Mouse (Mus musculus): Measurements from ENCODE around the gene Ppdpf.

Ppdpf gene

DNA sequence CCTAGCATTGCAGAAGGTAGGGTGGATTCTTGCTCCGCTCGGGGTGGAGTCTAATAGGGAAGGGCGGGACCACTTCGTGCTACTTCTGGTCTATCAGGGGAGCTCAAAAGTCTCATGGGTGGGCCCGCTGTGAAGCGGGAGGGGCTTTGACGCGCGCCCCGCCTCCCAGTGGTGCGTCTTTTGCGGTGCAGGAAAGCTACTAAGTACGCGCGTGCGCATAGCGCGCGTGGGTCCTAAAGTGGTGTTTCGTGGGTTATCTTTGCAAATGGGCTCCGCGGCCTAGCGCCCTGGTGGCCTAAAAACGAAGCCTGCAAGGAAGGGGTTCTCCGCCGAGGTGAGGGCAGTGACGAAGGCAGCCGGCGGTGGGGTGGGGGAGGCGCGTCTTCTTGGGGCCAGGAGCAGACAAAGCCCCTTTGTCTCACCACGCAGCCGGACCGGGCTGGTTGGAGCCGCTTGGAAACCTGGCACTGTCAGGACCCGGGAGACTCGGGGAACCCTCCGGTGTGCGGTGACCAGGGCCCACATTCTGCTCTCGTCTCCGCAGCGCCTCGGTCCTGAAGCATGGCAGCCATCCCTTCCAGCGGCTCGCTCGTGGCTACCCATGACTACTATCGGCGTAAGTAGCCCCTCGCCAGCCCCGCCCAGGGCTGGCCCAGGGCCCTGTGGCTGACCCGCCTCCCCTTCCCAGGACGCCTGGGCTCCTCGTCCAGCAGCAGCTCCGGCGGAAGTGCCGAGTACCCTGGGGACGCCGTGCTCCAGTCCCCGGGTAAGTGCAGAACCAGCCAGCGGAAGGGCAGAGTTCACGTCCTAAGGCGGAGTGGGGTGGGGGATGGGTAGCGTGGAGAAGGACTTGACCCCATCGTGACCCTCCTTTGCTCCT lies at the start of gene Ppdpf:
Ppdpf (plus strand) TSS at position 127 of the 880 bp plus-strand sequence.
- peak; percentile 98 for DNase-seq (ENCODE audit: low read depth)

DNA sequence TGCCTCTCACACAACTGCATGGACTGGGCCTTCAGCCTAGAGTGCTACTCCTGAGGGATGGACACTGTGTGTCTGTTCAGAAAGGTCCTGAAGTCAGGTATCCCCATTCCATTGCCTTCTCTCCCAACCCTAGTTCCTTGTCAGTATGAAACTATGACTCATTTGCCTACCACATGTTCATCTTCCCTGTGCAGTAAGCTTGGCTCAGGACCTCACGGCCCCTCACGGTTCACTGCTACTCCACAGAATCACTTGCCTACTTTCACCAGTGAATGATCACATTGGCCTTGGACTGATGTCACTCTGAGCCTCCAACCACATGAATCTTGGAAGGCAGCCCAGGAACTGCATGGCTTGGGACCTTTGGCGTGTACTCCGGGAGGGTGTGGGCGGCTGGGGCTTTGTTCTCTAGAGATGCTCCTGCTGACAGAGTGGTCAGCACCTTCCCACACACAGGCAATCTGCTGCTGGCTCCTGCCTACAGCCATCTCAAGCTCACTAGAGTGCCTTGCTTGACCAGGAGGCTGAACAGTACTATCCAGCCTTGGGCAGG lies 47.3 kb upstream of the Ppdpf start:
- DNase-seq (ENCODE audit: low read depth) = no peak

DNA sequence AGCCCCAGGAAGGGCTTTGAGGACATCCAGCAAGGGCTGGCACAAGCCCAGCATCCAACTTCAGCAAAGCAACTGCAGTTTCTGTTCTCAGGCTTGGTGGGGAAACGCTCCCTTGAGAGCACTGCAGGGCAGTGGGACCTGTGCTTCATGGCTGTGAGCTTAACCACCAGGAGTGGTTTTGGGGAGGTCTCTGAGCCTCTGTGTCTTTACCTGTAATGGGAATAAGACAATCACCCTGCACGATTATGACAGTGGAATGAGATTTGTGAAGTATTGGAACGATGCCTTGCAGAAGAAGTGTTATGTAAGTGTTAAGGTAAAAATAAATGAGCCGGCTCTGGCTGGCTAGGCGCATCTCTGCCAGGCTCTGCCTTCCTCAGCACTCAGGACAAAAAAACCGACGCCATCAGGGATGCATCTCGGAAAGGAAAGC lies 44.3 kb upstream of the Ppdpf start:
- DNase-seq (ENCODE audit: low read depth) = no peak

DNA sequence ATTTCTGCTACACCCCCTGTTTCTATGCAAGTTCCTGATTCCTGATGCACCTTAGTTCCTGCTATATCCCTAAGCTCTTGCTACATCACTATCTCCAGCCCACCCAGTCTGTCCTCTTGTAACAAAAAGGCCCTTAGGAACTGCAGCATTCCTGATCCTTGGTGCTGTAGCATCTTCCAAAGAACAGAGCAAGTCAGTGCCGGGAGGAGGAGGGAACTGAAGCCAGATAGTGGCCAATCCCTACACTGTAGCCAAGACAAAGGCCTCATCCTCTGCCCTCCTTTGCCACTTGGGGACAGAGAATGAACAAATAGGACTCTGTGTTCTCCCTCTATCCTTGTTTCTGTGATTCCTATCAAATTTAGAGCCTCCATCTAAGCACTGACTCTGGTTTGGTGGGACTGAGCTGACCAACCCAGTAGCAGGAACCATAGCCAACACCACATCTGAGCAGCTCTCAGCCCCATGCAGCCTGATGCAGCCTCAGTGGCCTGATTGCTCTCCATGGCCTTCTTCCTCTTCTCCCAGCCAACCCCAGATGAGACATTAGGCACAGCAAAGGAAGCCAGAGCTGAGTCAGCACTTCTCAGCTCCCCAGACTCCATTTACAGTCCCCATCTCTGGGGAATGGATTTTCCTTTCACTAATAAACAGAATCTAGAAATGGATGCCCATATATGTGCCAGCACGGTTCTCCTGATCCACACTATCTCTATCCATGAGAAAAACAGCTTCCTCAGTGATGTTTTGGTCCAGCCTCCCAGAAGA lies 43.4 kb upstream of the Ppdpf start:
- no peak for DNase-seq (ENCODE audit: low read depth)

DNA sequence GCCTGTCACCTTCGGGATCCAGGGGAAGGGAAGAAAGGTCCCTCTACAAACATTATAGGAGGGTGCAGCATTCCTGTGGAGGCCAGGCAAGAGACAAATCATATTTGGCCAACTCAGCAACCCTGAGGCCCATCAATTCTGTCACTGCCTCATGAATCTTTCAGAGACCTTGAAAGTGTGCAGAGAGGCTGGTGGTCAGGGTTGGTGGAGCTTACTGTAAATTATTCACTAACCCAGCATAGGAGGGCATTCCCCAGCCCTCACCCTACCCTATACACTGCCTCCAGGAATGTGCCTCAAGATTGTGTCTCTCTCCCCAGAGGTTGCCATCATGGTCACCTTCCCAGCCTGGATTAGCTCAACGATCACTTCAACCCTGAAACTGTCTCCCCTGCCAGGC lies 42.4 kb upstream of the Ppdpf start:
- no peak for DNase-seq (ENCODE audit: low read depth)

DNA sequence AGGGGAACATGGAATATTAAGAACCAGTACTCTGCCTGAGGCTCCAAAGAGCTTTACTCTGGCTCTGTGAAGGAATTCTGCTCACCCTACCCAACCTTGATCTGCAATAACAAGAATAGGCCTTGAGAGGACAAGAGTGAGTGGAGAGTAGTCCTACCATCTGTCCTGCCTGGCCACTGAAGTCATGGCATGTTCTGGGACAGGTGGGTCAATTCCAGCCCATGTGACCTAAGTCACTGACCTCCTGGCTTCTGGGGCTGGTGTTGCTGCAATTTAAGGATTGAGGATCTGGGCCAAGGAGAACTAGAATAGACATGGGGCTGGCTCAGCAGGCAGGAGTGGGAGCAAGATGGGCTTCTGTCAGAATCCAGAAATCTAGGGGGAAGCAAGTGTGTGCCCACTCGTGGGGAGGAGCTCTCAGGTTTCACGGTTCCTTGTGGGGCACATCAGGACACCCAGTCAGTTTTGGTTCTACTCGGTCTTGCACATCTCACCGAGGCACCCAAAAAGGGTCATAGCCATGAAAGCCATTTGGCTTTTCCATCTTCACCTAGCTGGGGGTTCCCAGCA lies 40.0 kb upstream of the Ppdpf start:
- DNase-seq (ENCODE audit: low read depth) = no peak

DNA sequence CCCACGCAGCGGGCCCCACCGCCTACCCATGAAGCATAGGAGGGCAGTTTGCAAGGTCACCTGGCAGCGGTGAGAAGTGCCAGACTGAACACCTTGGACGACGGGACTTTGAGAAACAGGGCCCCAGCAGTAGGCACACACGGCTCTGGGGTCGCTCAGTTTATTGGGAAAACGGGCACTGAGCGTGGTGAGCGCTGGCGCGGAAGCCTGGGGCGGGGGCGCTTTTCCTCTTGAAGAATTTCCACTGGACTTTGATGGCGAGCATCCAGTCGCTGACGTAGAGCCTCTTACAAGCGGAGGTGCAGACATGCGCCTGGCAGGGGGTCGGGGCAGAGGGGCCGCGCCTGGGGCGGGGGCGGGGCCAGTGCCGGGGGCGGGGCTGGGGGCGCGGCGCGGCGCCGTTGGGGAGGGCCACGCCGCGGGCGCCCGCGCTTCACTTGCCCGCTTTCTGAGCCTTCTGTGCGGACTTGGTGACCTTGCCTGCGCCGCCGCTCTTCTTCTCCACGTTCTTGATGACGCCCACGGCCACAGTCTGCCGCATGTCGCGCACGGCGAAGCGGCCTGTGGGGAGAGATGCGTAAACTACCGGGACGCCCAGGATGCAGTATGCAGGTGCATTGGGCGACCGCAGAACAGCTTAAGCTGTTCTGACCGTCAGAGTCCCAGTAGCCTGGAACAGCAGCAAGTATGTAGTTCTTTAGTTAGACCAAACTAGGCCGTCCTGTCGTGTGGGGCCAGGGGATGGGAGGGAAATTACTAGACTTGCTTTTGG lies 39.3 kb upstream of the Ppdpf start:
- peak; percentile 26 for DNase-seq (ENCODE audit: low read depth)

DNA sequence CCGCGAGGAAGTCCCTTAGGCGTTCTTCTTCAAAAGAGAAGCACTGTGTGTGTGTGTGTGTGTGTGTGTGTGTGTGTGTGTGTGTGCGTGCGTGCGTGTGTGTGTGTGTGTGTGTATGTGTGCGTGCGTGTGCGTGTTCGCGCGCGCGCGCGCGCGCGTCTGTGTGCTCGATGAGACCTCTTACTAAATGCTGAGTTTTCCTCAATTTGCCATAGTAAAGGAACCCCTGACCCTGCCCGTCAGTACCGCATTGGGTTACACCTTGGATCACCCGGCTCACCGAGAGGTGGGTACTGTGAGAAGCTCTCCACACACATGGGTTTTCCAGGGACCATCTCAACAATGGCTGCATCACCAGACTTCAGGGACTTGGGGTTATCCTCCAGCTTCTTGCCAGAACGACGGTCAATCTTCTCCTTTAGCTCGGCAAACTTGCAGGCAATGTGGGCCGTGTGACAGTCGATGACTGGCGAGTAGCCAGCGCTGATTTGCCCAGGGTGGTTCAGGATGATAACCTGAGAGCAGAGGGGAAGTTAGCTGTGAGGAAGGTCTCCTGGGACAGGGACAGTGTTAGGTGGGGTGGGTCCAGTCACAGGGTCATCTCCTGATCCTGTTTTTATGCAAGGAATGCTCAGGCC lies 38.6 kb upstream of the Ppdpf start:
- no peak for DNase-seq (ENCODE audit: low read depth)

DNA sequence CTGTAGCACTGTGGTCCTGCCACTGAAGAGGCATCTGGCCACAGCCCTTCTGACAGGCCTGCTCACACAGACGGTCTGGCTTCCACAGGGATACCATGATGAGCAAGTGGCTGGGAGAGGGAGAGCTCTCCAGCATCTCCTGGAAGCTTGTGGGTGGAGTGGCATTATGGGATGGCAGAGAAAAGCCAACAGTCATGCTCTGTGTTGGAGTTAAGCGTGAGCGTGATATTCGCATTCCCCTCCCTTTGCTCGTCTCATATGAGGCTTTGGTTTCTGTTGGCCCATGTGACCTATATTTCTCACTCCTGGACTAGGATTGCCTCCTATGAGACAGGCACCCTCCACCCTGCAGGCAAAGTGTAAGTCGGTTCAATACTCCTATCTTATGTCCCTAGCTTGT lies 36.8 kb upstream of the Ppdpf start:
- DNase-seq (ENCODE audit: low read depth) = no peak

DNA sequence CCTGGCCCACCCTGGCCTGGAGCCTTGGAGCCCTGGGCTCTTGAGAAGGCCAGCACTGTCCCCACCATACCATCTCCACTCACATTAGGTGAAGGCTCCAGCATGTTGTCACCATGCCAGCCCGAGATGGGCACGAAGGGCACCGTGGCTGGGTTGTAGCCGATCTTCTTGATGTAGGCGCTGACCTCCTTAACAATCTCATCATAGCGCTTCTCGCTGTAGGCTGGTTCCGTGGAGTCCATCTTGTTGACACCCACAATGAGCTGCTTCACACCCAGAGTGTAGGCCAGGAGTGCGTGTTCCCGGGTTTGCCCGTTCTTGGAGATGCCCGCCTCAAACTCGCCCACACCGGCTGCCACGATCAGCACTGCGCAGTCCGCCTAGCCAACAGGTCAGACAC lies 34.3 kb upstream of the Ppdpf start:
- DNase-seq (ENCODE audit: low read depth) = no peak

DNA sequence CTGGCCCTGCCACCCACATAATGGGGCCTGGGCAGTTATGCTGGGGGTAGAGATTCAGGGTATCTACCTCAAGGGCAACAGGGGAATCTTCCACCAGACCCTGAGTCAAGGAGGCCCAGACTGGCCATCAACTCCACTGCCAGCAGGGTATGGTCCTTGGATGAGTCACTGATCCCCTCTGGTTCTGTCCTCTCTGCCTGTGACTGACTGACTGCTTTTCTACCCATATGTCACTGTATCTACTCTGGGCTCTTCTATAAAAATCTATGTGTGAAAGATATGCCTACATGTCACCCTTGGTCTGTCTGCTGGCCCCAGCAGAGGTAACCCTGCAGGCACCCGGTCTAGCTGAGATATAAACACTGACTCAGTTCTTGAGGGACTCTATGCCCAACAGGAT lies 33.9 kb upstream of the Ppdpf start:
- DNase-seq (ENCODE audit: low read depth) = no peak

DNA sequence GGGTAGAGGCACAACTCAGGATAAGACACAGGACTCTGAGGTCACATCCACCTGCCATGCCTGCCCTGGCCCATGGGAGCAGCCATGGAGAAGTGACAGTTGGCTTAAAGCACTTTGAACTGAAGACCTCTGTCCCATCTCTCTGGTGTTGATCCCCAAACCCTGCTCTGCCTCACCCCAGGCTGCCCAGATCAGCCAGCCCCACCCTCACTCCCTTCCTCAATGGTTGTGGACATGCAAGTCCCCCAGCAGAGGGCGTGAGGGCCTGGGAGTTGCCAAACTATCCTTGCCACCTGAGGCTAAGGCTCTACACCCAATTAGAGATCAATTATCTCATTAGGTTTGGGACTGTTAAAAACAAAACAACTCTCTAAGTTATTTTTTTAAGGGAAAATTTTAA lies 33.2 kb upstream of the Ppdpf start:
- peak; percentile 47 for DNase-seq (ENCODE audit: low read depth)

DNA sequence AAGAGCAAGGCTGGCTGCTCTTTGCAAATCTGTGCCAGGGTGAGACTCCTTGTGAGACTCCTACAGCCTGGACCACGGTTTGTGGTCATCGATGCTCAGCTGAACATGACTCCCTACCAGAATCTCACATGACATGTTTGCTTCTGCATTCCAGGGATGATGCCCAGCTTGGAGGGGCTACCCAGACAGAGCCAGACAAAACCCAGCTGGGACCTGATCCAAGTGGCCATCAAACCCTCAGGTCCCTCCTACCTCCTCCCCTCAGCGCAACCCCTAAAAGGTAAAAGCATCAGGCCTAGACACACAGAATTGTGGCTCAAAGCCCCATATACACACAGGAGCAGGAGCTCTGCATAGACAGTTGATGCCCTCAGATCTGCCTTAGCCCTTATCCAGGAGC lies 32.7 kb upstream of the Ppdpf start:
- DNase-seq (ENCODE audit: low read depth) = no peak

DNA sequence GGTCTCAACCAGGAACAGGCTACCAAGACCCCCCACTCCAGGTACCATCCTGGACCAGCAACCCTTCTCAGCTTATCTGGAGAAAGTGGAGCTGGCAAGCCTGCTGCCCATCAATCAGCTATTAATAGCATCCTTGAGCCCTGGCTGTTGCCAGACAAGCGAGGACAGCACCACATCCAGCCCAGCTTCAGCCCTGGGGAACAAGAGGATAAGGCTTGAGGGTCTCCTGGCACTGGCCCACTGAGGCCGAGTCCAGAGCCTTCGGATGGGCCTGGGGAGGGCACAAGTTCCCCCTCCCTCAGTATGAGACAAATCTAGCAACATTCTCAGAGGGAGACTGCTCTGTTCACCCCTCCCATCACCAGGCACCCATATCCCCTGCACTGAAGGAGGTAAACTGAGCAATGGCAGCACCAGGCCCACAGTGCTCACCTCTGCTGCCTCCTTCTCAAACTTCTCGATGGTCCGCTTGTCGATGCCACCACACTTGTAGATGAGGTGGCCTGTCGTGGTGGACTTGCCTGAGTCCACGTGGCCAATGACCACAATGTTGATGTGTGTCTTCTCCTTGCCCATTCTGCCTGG lies 32.1 kb upstream of the Ppdpf start:
- no peak for DNase-seq (ENCODE audit: low read depth)

DNA sequence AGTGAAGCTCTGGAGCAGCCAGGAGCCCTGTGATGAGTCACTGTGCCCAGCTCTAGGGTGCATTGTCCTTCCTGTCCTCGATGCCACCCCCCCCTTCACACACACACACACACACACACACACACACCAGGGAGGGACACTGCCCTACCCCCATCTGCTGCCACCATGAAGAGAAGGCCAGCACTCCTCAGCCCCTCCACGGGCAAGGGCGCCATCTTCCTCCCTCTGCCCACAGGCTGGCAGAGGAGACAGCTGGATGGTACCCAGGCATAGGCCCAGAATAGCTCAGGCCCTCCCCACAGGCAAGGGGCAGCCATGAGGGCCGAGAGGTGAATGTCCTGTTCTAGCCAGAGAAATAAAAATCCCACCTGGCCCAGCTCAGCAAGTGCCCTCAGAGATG lies 31.2 kb upstream of the Ppdpf start:
- no peak for DNase-seq (ENCODE audit: low read depth)

DNA sequence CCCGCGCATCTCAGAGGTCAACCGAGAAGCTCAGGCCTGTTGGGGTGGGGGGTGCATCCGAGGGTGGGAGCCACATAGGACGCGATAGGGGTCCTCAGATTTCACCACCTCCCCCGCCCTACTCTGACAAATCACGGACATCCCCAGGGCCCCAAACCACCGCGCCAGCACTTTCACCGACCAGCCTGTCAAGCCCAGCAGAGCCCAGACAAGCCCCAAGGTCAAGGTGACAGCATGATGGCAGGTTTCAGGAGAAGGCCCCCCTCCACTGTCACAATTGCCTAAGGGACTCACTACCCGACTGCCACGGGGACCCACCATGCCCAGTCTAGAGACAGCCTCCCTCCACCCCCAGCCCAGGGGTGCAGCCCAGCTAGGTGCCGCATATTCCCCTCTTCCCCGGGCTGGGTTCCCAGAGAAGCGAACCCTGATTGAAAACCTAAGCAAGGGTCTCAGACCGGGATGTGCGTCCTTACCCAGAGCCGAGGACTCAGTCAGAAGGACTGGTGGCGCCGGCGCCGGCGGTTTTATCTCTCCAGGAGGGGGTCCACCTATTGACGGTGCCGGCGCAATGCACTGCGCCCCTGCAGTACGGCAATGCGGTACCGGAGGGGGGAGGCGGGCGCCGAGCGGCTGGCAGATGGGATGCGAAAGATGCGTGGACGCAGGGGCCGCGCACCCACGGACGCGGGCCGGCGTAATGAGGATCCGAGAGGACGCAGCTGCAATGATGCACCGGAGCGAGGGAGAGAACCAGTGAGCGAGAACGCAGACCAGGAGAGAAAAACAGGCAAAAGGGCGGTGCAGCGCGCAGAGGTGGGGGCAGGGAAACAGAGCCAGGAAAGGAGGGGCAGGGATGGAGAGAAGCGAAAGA lies 30.6 kb upstream of the Ppdpf start, which contains the start of gene Eef1a2:
Eef1a2 (minus strand) TSS at position 767 of the 874 bp plus-strand sequence.
- no peak for DNase-seq (ENCODE audit: low read depth)

DNA sequence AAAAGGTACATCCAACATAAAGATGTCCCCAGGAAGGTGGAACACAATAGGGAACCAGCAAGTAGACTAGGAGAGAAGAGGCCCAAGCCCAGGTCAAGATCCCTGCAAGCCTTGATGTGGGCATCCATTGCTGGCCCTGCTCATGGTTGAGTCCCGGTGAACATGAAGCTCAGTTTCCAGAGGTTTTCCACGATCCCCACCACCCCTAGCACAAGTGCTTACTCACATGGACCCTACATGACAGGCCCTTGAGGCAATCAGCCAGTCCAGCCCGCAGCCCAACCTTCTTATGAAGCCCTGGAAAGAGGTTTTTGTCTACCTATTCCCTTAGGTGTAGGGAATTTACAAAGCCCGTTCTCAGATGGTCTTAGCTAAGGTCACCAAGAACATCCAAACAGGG lies 29.9 kb upstream of the Ppdpf start:
- no peak for DNase-seq (ENCODE audit: low read depth)

DNA sequence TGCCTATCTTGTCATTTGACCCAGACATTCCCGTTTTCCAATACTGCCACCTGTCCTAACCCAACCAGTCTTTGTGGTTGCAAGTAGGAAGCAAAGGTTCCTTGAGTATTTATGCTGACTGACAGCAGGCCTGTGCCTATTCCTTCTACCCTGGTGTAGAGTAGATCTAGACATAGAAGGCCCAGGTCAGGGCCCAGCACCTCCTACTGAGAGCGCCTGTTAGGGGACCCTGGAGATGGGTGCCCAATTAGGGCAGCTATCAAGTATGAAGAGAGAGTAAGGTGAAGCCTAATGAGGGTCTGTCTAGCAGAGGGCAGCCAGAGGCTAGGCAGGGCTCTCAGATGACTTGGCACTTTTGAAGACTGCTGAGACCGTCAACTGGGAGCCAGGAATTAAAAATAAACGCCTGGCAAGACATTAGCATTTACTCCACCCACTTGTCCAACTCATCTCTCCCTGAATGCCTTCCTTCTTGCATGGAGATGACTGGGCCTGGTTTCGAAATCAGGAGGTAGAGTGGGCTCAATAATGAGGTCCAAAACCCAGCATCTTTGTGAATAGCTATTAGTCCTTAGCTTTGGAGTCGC lies 29.2 kb upstream of the Ppdpf start:
- no peak for DNase-seq (ENCODE audit: low read depth)

DNA sequence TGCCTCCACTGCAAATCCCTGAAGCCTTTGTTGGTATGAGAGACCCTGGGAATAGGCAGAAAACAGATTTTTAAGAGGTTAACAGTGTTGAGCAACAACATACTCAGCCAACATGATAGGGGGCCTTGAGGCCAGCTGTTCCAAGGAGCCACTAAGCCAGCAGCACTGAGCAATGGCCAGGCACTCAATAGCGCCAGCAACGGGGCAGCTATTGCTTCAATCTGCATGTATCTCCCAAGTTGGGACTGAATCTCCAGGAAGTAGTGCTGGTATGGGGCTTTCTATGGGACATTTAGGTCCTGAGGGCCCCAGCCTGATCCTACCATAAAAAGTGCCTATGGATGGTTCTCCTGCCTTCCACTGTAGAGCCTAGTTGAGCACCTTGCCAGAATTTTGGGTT lies 28.6 kb upstream of the Ppdpf start:
- no peak for DNase-seq (ENCODE audit: low read depth)

DNA sequence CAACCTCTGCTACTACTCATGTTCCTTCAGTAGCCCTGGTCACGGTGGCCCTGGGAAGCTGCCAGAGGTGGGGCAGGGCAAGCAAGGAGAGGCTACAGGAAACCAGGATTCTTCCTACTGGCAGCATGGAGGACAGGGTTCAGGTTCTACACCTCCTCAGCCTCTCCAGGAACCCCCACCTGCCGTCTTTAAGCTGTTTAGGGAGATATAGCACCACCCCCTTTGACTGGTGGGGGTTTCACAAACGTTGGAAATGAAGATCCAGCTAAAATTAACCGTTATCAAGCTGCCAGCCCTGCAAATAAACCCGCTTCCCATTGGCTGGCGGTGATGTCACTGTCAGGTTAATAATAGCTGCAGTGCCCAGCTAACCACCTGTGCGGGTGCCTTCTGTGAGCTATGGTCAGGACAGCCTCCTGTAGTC lies 27.9 kb upstream of the Ppdpf start:
- DNase-seq (ENCODE audit: low read depth) = no peak

Data from induced T-regulatory cell, adult 2 months (primary cell).